Mouse (Mus musculus) bone marrow macrophage, adult 2 months (primary cell): Measurements from ENCODE around the gene Pou2f1. TPM values are rescaled to one million over a fixed set of nuclear protein-coding genes. Genes with fewer than 3 reads are reported as not detected.

Experiments used
- H3K27ac ChIP-seq: 2 replicates; pipeline ENCODE4 v1.5.1; 2012; ENCODE audit warnings: low read depth, low read length; ENCODE audit not compliant: insufficient read depth
- H3K4me1 ChIP-seq: 2 replicates; pipeline ENCODE4 v1.6.1; 2012; ENCODE audit warnings: low read length; ENCODE audit not compliant: control insufficient read depth, insufficient read depth
- H3K4me3 ChIP-seq: 2 replicates; pipeline ENCODE4 v1.5.1; 2012; ENCODE audit warnings: mild to moderate bottlenecking, low read length, moderate library complexity; ENCODE audit not compliant: insufficient read depth
- CTCF ChIP-seq: IDR thresholded peaks from 2 replicates; pipeline ENCODE4 v1.5.1; 2012; ENCODE audit warnings: low read depth, mild to moderate bottlenecking, low read length, moderate library complexity
- POLR2A ChIP-seq: IDR thresholded peaks from 2 replicates; pipeline ENCODE4 v1.6.1; 2012; ENCODE audit warnings: mild to moderate bottlenecking, low read depth, low read length, borderline replicate concordance
- polyA plus RNA-seq: library from polyadenylated mRNA; stranded (reverse); fragments of >200 nt; gene quantifications from 2 replicates; pipeline ENCODE4 v1.2.4, GENCODE M21; 2012; ENCODE audit not compliant: missing spikeins, insufficient read depth, insufficient read length

The Pou2f1 gene
- polyA plus RNA-seq, 1 experiment = 12.3 TPM

DNA sequence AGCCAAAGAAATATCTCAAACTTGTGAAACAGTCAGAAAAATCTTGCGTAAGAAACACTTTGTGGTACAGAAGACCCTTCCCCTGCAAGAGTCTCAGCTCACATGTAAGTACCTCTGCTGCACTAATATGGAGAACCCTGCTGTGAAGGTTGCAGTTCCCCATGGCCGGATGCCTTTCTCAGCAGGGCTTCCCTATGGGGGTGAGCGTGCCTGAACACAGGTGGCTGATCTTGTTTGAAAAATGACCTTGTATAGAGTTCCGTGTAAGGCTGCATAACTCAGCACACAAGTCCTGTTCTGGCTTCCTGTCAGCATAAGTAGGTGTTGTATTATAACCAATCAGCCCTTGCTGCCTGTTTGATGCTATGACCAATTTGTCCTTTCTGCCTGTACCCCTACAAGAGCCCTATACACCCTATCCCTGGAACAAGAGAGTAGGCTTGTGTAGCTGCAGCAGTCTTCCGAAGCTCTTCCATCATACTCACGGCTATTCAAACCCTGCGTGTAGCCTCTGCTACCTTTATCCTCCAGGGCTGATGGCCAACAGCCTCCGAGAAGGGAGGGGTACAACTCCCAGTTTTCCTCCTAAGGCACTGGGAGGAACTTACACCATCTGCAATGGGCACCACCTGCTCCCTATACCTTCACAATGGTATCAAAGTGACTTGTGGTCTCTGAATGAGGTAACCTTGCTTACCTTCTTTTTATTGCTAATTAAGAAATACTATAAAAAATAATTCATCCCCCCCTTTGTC is 120.2 kb downstream of the Pou2f1 start:
- TF ChIP-seq CTCF = no peak
- TF ChIP-seq POLR2A = no peak
- no peaks in the 10 kb centered on the region for H3K4me1 ChIP-seq
- H3K4me3 ChIP-seq = no peak overlapping the region
- no peak overlapping the region for H3K27ac ChIP-seq

DNA sequence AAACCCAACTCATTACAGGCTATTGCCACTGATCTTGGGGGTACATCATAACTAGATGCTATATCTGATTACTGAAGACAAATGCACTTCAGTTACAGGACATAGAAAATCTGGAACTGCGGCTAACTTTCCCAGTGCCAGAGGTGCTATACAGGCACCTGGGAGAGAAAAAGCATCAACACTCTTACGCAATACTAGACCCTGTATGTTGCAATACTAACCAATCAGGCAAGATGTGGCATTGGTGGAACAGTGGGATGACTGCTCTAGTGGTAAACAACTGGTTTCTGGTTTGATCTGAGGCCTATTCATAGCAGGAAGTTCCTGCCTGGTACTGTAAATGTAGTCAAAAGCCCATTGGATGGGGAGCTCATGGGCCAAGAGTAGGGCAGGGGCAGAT is 123.7 kb downstream of the Pou2f1 start:
- H3K4me3 ChIP-seq = no peak overlapping the region
- TF ChIP-seq POLR2A = no peak
- TF ChIP-seq CTCF = no peak

DNA sequence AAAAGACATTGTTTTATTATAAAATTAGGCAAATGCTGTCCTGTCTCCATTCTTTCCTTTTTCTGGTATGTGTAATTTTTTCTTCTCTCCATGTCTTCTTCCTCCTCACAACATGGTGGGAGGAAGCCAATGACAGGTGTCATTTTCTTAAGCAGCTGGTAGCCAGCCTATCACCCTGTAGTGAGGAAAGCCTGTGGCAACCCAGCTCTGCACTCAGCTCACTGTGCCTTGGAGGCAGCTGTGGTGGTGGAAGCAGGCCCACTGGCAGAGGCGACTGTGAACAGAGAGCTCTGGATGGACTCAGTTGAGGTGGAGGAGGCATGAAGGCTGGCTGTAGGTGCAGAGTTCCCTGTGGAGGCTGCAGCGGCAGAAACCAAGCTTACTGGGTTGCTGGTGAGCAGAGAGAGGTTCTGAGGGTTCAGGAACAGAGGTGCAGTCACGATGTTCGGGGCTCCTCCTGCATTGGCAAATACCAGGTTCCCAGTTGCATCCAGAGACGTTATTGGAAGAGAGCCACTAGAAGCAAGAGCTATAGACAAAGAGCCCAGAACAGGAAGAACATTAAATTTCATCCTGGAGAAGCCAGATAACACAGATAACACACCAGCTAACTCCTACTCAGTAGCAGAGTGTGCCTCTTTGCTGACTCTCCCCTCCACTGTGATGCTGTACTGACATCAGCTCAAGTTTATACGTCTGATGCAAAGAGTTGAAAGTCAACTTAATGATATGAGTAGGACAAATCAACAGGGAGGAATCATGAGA is 126.8 kb downstream of the Pou2f1 start:
- TF ChIP-seq POLR2A (no peak), CTCF (no peak)
- Histone ChIP-seq H3K4me1 (no peaks in the 10 kb centered on the region), H3K27ac (no peak overlapping the region), H3K4me3 (no peak overlapping the region)

More for the DNA sequence above, 123.7 kb downstream of the Pou2f1 start:
- H3K27ac ChIP-seq = no peak overlapping the region
- H3K4me1 ChIP-seq = no peaks in the 10 kb centered on the region

DNA sequence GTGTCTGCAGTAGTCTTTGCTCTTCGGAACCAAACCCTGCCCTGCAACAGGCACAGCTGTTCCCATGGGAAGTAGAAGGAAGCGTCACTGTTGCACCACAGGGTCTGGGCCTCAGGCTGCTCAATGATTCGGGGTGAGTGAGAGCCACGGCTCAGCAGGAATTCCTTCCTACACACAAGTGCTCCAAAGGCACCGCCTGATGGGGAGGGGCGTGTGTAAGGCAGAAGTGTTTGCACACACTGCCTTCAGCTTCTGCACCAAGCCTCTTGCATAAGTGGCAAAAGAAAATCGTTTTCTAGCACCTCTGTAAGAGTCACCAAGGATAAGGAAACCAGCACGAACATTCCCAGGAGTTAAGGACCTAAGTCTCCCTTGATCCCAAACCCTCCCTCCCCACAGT is 127.8 kb downstream of the Pou2f1 start:
- TF ChIP-seq POLR2A = no peak
- TF ChIP-seq CTCF = no peak
- H3K27ac ChIP-seq = no peak overlapping the region
- H3K4me1 ChIP-seq = no peaks in the 10 kb centered on the region
- H3K4me3 ChIP-seq = no peak overlapping the region

DNA sequence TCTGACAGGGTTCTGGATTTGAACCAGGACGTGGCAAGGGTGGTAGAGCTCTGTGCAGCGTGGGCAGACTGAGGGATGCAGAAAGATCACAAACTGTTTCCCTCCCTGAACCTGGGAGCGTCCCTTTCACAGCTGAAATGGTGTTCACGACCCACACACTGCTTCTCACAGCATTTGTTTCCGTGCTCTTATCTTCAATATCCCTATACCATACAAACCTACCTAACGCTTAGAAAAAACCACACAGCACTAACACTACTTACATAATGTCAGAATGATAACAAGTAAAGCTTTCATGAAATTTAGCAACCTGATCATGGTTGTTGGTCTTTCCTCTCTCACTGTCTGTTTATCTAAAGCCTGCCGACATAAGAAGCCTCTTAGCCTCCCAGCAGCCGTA is 133.8 kb downstream of the Pou2f1 start:
- TF ChIP-seq CTCF = no peak
- TF ChIP-seq POLR2A = no peak
- H3K4me3 ChIP-seq = no peak overlapping the region
- H3K4me1 ChIP-seq = peaks cover 4% of the 10 kb centered on the region
- H3K27ac ChIP-seq = no peak overlapping the region

DNA sequence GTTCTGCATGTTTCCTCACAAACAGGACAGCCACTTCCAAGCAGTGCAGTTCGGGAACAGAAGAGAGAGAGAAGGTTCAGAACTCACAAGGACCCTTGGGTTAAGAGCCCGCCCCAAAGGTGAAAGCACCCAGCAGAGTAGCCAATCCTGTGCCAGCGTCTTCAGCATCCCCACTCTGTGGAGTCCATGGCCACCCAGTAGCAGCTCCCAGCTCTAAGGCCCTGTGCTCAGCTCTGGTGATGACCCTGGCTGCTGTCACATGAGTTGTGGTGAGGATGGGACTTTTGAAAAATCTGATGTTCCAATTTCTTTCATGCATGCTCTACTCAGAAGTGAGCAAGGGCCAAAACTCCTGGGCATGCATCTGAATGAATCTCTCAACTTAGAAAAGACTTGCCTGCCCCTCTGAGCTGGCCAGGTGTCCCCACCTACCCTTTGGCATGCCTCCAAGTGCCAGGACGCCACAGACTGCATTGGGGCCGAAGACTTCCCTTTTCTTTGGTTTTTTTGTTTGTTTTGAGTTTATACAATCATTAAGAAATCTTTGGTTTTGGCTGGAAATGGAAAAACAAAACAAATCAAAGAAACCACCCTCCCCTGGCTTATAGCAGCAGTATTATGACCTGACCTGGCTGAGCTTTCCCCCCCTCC is 135.7 kb downstream of the Pou2f1 start:
- no peak for TF ChIP-seq POLR2A
- no peak for TF ChIP-seq CTCF
- Histone ChIP-seq H3K4me1 (peaks cover 4% of the 10 kb centered on the region), H3K27ac (no peak overlapping the region), H3K4me3 (no peak overlapping the region)

DNA sequence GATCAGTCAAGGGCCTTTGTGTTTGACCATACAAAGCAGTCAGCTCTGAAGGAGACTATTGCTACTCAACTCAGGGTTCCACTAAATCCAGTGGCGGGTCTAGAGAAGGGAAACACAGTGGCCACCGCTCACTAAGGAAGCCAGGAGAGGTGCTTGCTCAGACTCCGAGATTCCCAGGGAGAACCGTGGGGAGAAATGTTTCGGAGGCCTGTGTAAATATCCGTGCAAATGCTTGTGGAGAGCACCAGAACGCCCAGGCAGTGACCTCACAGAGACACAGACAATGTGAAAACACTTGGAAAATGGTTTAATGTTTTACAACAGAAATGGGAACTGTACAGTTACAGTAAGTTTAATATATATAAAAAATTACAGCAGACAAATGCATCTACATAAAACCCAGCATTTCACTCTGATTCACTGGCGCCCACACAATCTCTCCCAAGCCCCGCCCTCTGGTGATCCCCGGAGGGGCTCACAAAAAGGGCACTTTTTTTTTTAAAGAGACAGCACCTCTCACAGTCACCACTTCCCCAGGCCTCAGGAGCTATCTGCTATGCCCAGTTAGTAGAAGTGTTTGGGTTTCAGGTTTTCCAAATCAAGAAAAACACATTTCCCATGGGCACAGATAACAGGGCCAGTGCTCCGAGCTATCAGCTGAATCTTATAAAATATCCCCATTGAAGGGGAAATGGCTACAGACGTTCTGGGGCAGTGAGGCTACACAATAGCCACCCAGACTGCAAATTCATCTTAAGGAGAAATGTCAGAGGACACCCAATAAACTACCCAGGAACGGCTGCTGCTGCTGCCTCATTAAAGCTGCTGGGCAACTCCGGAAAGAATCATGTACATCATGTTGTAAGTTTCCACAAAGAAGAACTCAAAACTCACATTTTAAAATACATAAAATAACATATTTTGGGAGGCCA is 137.3 kb downstream of the Pou2f1 start:
- Histone ChIP-seq H3K4me3 (no peak overlapping the region), H3K27ac (no peak overlapping the region), H3K4me1 (peaks cover 4% of the 10 kb centered on the region)
- TF ChIP-seq POLR2A = no peak
- TF ChIP-seq CTCF = no peak

DNA sequence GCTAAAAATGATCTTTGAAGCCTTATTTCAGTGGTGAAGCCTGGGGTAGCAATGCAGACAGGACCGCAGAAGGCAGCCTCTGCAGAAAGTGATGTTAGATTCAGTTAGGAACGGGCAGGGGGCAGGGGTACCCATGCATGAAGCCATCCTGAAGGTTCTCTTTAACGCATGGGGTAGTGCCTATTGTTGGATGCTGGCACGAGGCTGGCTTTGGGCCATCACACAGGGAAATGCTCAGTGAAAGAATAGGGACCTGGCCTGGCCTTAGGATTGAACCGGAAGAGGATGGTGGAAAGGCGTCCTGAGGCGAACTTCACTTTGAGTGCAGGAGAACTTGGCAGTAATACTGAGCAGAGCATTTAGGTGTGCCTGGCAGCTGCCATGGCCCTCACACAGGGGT is 140.4 kb downstream of the Pou2f1 start:
- H3K27ac ChIP-seq = no peak overlapping the region
- no peak overlapping the region for H3K4me3 ChIP-seq
- peaks cover 3% of the 10 kb centered on the region for H3K4me1 ChIP-seq
- TF ChIP-seq CTCF (no peak), POLR2A (no peak)

DNA sequence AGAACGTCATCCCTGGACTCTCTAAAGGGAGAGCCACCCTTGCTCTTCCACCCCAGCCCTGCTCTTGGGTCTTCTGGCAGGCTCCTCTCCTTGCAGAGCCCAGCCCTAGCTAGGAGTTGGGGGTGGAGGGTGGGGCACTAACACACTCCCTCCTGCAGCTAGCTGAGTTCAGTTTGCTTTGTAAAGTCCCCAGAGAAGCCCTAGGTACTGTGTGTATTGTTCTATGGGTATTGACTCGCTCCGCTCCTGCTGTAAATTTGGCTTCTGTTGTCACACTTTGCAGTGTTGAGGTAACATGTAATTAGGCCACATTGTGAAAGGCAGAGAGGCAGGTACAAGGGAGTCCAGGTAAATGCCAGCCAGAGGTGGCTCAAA is 141.3 kb downstream of the Pou2f1 start:
- TF ChIP-seq CTCF (no peak), POLR2A (no peak)

More for the DNA sequence above, 141.3 kb downstream of the Pou2f1 start:
- no peaks in the 10 kb centered on the region for H3K4me1 ChIP-seq
- H3K27ac ChIP-seq = no peak overlapping the region
- no peak overlapping the region for H3K4me3 ChIP-seq
